Mouse (Mus musculus) urinary bladder, adult 2 months (tissue): ENCODE results near the gene Fastkd1. TPM values are rescaled to one million over a fixed set of nuclear protein-coding genes. Genes with fewer than 3 reads are reported as not detected.
A peak's percentile ranks its signal among the peaks of the same experiment; 100 is the strongest.
"Not testable (repeated sequence)": the region's sequence is repeated elsewhere in the genome, so short reads cannot be mapped to it uniquely, and the experiment has no call there.

Experiments used
- DNase-seq: peaks from one replicate; pipeline ENCODE4 v3.0.0; 2022; ENCODE audit warnings: low spot score
- polyA plus RNA-seq: library from polyadenylated mRNA; depleted of rRNA; stranded (reverse); fragments of >200 nt; gene quantifications from 2 replicates; pipeline ENCODE4 v1.2.3, GENCODE M21; 2012; rRNA removed

Fastkd1 gene
- polyA plus RNA-seq, 1 experiment = 9.4 TPM

DNA sequence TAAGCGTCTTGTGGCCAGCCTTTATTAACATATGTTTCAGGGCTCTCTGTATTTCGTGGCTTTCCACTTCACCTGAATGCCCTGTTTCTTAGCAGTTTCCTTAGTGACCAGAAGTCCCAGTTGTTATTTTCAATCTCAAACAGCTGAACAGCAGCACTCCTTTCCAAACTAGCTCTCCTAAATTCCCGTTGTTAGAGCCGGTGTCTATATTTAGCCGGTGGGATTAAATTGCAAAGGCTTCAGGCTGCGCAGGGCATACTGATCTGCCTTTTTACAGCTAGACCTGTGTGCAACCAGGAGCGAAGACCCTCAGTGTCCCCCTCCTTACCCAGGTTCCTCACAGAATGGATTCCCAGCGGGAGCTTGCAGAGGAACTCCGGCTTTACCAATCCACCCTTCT, 43.5 kb downstream of the Fastkd1 start, which contains the start of gene Klhl41:
Klhl41 (plus strand) TSS at position 268 of the 400 bp plus-strand sequence.
- DNase-seq = no peak

DNA sequence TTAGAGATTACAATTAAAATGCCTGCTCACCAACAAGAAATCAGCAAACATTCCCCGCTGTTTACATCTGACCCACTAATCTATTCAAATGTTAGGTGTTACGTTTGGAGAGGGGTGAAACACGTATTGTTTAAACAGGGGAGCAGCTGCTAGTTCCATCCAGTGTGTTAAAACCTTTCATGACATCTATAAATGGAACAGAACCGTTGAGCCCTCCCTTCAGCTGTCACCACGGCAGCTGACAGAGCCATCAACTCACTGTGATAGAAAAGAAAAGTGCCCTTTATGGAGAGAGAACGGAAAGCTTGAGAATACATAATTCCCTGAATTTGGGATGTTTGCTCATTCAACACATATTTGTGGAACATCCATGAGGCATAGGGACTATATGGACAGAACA, 44.9 kb downstream of the Fastkd1 start:
- DNase-seq = no peak

DNA sequence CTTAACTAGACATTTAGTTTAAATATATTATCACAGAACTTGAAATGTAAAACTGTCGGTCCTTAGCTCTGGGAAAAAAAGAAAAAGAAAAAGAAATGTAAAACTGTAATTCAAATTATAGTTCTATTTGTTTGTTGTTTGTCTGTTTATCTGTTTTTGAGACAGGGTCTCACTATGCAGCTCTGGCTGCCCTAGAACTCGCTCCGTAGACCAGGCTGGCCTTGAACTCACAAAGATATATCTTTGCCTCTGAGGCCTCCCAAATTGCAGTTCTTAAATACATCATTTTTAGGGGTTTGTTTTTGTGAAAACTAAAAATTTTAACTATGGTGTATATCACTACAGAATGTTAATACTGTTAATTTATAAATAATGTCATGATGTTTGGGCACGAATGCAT, 45.7 kb downstream of the Fastkd1 start:
- no peak for DNase-seq

DNA sequence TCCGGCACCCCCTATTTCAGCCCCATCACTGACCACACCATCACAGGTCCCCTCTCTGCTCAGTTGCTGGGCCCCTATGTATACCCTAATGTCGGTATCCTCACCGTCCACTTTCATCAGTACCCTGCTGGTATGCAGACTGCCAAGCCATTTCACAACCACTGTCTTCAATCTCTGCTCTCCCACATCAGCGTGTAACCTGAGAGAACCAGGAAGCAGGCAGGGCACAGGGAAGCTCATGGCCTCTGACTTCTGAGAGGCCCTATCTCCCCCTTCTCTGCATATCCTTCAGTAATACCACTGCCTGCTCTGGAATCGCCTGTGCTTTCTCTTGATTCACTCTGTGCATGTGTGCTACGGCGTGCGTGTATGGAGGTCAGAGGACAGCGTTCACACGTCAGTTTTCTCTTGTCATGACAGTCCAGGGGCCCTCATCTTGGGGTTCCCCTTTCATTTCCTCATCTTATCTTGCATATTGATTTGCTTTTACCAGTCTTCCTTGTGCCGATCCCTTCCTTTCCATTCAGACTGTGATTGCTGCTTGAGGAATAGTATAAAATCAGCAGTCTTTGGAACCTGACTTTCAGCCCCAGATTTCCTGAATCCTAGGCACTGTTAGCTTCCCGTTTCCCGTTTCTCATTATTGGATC, 49.4 kb downstream of the Fastkd1 start:
- no peak for DNase-seq

DNA sequence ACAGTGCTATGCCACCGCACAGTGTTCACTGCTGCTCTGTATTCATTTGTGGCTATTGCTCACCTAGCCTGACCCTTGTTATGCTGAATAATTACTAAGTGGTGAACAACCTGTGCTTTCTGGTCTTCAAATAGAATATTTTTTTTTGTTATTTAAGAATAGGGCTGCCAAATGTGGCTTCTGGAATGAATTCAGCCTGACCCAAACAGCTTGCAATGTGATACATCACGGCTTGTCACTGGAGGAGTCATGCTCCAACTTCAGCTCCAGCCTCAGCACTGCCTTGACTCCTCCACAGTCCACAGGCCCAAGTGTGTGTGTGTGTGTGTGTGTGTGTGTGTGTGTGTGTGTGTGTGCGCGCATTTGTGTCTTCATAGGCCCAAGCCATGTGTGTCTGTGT, 54.0 kb downstream of the Fastkd1 start:
- DNase-seq = no peak

DNA sequence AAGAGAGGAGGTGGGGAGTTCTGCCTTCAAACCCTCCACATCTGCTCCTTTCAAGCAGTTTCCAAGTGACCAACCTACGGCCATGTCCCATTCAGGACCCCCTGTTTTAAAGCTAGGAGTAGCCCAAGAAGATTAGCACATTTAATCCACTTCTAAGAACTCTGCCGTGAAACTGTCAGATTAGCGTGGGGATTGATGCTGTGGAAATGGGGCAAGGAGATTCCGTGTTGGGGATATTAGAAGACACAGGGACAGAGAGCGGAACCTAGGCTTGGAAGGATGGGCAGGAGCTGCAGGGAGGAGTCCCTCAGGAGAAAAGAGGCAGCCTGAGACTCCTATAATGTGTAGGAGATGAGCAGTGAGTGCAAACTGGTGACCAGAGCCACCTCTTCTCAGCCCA, 63.6 kb downstream of the Fastkd1 start:
- no peak for DNase-seq

DNA sequence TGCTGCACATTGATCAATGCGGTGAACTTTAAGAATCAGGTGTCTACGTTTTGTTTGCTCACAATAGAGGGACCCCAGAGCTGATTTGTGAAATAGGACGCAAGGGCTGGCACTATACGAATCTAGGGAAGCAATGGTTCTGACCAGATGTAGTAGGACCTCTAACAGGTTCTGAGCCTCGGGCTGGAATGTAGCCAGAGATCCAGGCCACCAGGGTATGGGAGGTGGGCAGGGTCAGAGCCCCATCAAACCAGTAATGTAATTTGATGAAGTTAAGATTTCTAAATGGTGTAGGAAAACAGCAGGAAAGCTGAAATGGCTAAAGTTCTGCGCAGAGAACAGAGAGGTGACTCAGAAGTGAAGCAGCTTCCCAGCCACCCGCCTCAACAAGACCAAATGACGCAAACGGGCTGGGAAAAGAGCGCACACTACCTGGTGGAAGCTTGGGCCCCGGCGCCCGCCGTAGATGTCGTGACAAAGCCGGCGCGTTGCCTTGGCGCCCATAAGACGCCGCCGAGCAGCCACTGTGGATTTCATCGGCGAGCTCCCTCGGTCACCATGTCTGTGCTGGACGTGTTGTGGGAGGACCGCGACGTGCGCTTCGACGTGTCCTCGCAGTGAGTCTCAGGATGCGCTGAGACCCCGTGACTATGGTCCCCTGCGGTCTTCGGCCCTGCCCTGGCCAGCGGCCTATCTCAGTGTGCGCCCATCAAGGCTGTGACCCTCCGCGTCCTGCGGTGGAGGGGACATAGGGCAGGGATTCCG, 66.4 kb downstream of the Fastkd1 start, which contains the start of gene Bbs5:
Bbs5 (plus strand) TSS at position 446 of the 765 bp plus-strand sequence.
- DNase-seq = peak; percentile 84

DNA sequence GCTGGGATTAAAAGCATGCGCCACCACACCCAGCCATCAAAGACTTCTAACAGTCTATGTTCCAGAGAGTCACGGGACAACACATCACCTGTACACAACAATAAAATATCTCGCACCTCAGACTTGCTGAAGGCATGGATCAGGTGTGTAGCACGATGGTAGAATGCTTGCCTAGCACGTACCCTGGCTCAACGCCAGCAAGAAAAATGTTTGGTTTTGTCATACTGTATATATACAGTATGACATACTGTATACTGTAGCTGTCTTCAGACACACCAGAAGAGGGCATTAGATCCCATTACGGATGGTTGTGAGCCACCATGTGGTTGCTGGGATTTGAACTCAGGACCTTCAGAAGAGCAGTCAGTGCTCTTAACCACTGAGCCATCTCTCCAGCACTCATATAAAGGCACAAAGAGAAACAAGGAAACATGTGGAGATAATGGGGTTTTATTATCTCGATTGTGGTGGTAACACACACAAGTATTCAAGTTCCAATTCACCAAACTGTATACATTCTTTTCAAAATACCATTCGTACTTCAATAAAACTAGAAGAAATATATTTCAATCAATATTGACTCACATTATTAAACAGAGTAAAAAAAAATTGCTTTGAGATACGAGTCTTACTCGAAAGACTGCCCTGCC, 68.2 kb downstream of the Fastkd1 start:
- no peak for DNase-seq

DNA sequence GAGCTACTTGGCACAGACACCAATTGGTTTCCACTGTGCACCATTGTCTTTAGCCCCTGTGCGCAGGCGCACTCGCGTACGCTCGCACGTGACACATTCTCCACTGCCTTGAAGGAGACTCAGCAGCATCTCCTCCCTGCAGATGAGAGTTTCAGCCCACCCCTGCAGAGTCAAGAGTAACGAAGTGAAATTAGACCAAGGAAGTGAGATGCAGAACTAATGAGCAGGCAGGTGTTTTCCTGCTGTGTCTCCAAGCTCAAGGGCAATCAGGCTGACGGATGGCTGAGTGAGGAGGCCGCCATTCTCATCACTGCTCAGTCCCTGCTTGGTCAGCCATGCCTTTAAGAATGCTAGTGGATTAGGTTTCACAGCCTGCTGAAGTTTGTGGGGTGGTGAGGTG, 73.2 kb downstream of the Fastkd1 start:
- no peak for DNase-seq

DNA sequence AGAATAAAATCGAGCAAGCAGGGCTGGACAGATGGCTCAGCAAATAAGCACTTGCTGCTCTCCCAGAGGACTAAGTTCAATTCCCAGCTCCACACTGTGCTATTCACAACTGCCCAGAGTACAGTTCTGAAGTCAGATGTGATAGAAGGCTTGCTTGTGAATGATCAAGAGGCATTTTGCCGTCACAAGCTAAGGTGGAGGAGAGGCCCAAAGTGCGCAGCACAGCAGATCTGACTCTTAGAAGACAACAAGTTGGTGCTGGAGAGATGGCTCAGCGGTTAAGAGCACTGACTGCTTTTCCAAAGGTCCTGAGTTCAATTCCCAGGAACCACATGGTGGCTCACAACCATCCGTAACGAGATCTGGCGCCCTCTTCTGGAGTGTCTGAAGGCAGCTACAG, 75.3 kb downstream of the Fastkd1 start:
- not testable (repeated sequence) for DNase-seq

Other genes with a start within 250 kb of the Fastkd1 start
- 0.19 and 0.22 TPM in 2 replicates for gene Lrp2, start 127.5 kb downstream of the Fastkd1 start, polyA plus RNA-seq
- gene Bbs5, start 66.3 kb downstream of the Fastkd1 start, polyA plus RNA-seq = 10.5 and 17.2 TPM in 2 replicates
- gene Klhl41, start 43.4 kb downstream of the Fastkd1 start, polyA plus RNA-seq = 0.56 and 0.65 TPM in 2 replicates
- gene Ppig, start 9.0 kb upstream of the Fastkd1 start, polyA plus RNA-seq = 16.5 and 19.6 TPM in 2 replicates
- 2.5 and 3.3 TPM in 2 replicates for gene Ccdc173, start 76.1 kb upstream of the Fastkd1 start, polyA plus RNA-seq
- gene Phospho2, start 76.1 kb upstream of the Fastkd1 start, polyA plus RNA-seq = 20.7 and 21.5 TPM in 2 replicates
- 40.5 and 48.5 TPM in 2 replicates for gene Klhl23, start 108.4 kb upstream of the Fastkd1 start, polyA plus RNA-seq
- 103 and 105 TPM in 2 replicates for gene Ssb, start 148.0 kb upstream of the Fastkd1 start, polyA plus RNA-seq
- gene Mettl5, start 172.1 kb upstream of the Fastkd1 start, polyA plus RNA-seq = 17.2 and 17.5 TPM in 2 replicates
- gene Ubr3, start 183.7 kb upstream of the Fastkd1 start, polyA plus RNA-seq = 34.6 and 37.0 TPM in 2 replicates